Comparison of ENCODE assay signal across 12 mouse cellular contexts in genomic region chr3:41430191-41430590, GRCm38 (mm10).
DNase-seq lines count a peak whose midpoint lies in the region; ATAC-seq and TF ChIP-seq lines count a peak whose summit lies in the region.
"Had no signal": no experiment of that assay in that cellular context is flagged by ENCODE, and none has a peak within 500 bp of the region (broad histone marks: within the 10 kb centered on the region; RNA-seq: fewer than 3 reads in every experiment).

No protein-coding gene starts in this region.

- ATAC-seq in forebrain, embryonic 12.5 days (ENCODE audit: low FRiP score): no peak
- ATAC-seq in lung, postnatal 0 days: peak; percentile 40; the same call in 1 of the 2 replicates
- peak; percentile 39; the same call in 1 of the 2 replicates for ATAC-seq in heart, postnatal 0 days (ENCODE audit: insufficient read depth, low read depth)
- ATAC-seq: forebrain, postnatal 0 days; Patski had no signal

- TF ChIP-seq POLR2A in lung, adult 2 months (IDR thresholded peaks at IDR 0.05; ENCODE audit: borderline replicate concordance, extremely low read depth, low read depth, low read length): no peak

- TF ChIP-seq CTCF in lung, postnatal 0 days (IDR thresholded peaks at IDR 0.05): no peak
- TF ChIP-seq CTCF in lung, adult 2 months (IDR thresholded peaks at IDR 0.05; ENCODE audit: insufficient read depth, low read length): no peak
- no peak for TF ChIP-seq CTCF in heart, postnatal 0 days (IDR thresholded peaks at IDR 0.05; ENCODE audit: low read depth)

- no peaks in the 10 kb centered on the region for H3K9me3 ChIP-seq in forebrain, embryonic 10.5 days
- H3K9me3 ChIP-seq in forebrain, embryonic 12.5 days: no peaks in the 10 kb centered on the region
- no peaks in the 10 kb centered on the region for H3K9me3 ChIP-seq in lung, postnatal 0 days (ENCODE audit: low read length)
- no peaks in the 10 kb centered on the region for H3K9me3 ChIP-seq in heart, postnatal 0 days (replicated peaks; ENCODE audit: control insufficient read depth, low read length)
- H3K9me3 ChIP-seq: liver, embryonic 15.5 days; stomach, embryonic 15.5 days had no signal

- H3K4me3 ChIP-seq in forebrain, embryonic 10.5 days: no peak overlapping the region
- no peak overlapping the region for H3K4me3 ChIP-seq in forebrain, embryonic 12.5 days (replicated peaks)
- no peak overlapping the region for H3K4me3 ChIP-seq in lung, postnatal 0 days (ENCODE audit: low read depth, low read length)
- H3K4me3 ChIP-seq in lung, adult 2 months (replicated peaks; ENCODE audit: extremely low read depth, low read depth, low read length): no peak overlapping the region
- H3K4me3 ChIP-seq in heart, postnatal 0 days (ENCODE audit: low read depth, low read length): no peak overlapping the region
- H3K4me3 ChIP-seq: liver, embryonic 15.5 days; stomach, embryonic 15.5 days had no signal

- no peaks in the 10 kb centered on the region for H3K36me3 ChIP-seq in forebrain, embryonic 10.5 days (replicated peaks)
- H3K36me3 ChIP-seq in forebrain, embryonic 12.5 days (replicated peaks): no peaks in the 10 kb centered on the region
- no peaks in the 10 kb centered on the region for H3K36me3 ChIP-seq in lung, postnatal 0 days (ENCODE audit: insufficient read depth, low read length)
- H3K36me3 ChIP-seq in heart, postnatal 0 days (replicated peaks; ENCODE audit: control insufficient read depth, insufficient read depth, low read length): no peaks in the 10 kb centered on the region
- H3K36me3 ChIP-seq: liver, embryonic 15.5 days; stomach, embryonic 15.5 days had no signal

- DNase-seq in forebrain, embryonic 10.5 days (ENCODE audit: extremely low spot score, low spot score): no peak
- peak; percentile 28 for DNase-seq in lung, postnatal 0 days (ENCODE audit: low spot score)
- DNase-seq in lung, adult 2 months: no peak
- DNase-seq in heart, postnatal 0 days (ENCODE audit: low spot score): no peak
- DNase-seq in skeletal muscle tissue, adult 2 months (ENCODE audit: low read depth, low spot score): peak; percentile 75
- DNase-seq in adrenal gland, postnatal 10 days: no peak
- no peak for DNase-seq in ovary, postnatal 14 days (ENCODE audit: low spot score)
- DNase-seq: forebrain, postnatal 0 days had no signal

- 67% methylated on average over 3 of the region's 3 CpGs for WGBS in forebrain, embryonic 10.5 days
- WGBS in forebrain, embryonic 12.5 days: 64% methylated on average over 3 of the region's 3 CpGs
- 27% methylated on average over 3 of the region's 3 CpGs for WGBS in lung, postnatal 0 days
- WGBS in lung, adult 2 months: 40% methylated on average over 3 of the region's 3 CpGs
- WGBS in heart, postnatal 0 days: 25% methylated on average over 3 of the region's 3 CpGs

- peak overlapping the region; percentile 25; the same call in 1 of the 2 replicates for H3K27ac ChIP-seq in forebrain, embryonic 10.5 days
- no peak overlapping the region for H3K27ac ChIP-seq in forebrain, embryonic 12.5 days
- H3K27ac ChIP-seq in lung, postnatal 0 days (ENCODE audit: low read length): no peak overlapping the region
- no peak overlapping the region for H3K27ac ChIP-seq in heart, postnatal 0 days (ENCODE audit: low read depth)
- H3K27ac ChIP-seq: liver, embryonic 15.5 days; stomach, embryonic 15.5 days had no signal

- no peak overlapping the region for H3K4me2 ChIP-seq in forebrain, embryonic 12.5 days
- H3K4me2 ChIP-seq in lung, postnatal 0 days (replicated peaks; ENCODE audit: low read depth, low read length): no peak overlapping the region
- no peak overlapping the region for H3K4me2 ChIP-seq in heart, postnatal 0 days (ENCODE audit: low read depth, low read length)
- H3K4me2 ChIP-seq: liver, embryonic 15.5 days; stomach, embryonic 15.5 days had no signal

- TF ChIP-seq EP300 in lung, postnatal 0 days (IDR thresholded peaks at IDR 0.05): no peak
- no peak for TF ChIP-seq EP300 in heart, postnatal 0 days (IDR thresholded peaks at IDR 0.05; ENCODE audit: low read depth)

- no peak overlapping the region for H3K9ac ChIP-seq in forebrain, embryonic 12.5 days
- H3K9ac ChIP-seq in lung, postnatal 0 days (replicated peaks; ENCODE audit: low read depth): no peak overlapping the region
- H3K9ac ChIP-seq in heart, postnatal 0 days (replicated peaks; ENCODE audit: low read depth, low read length): no peak overlapping the region
- H3K9ac ChIP-seq: forebrain, postnatal 0 days; liver, embryonic 15.5 days; stomach, embryonic 15.5 days had no signal

- H3K4me1 ChIP-seq in forebrain, embryonic 10.5 days: peaks cover 9% of the 10 kb centered on the region
- no peaks in the 10 kb centered on the region; the same call in 1 of the 2 replicates for H3K4me1 ChIP-seq in forebrain, embryonic 12.5 days
- no peaks in the 10 kb centered on the region for H3K4me1 ChIP-seq in lung, postnatal 0 days (ENCODE audit: insufficient read depth, low read depth, low read length)
- H3K4me1 ChIP-seq in lung, adult 2 months (ENCODE audit: control insufficient read depth, insufficient read depth, low read length): no peaks in the 10 kb centered on the region; the same call in 1 of the 2 replicates
- H3K4me1 ChIP-seq in heart, postnatal 0 days (ENCODE audit: control insufficient read depth, insufficient read depth): peaks cover 16% of the 10 kb centered on the region
- H3K4me1 ChIP-seq: liver, embryonic 15.5 days had no signal

- H3K27me3 ChIP-seq in forebrain, embryonic 10.5 days (ENCODE audit: poor library complexity, severe bottlenecking): no peaks in the 10 kb centered on the region
- H3K27me3 ChIP-seq in forebrain, embryonic 12.5 days: no peaks in the 10 kb centered on the region
- no peaks in the 10 kb centered on the region for H3K27me3 ChIP-seq in lung, postnatal 0 days (replicated peaks; ENCODE audit: insufficient read depth, low read length)
- H3K27me3 ChIP-seq in heart, postnatal 0 days (ENCODE audit: control insufficient read depth, insufficient read depth, low read length): no peaks in the 10 kb centered on the region
- H3K27me3 ChIP-seq: liver, embryonic 15.5 days; Patski; stomach, embryonic 15.5 days had no signal

Comparison
In these comparisons a context has a peak if more than half of its experiments do, and no peak if none do; other contexts are left out.
1. DNase-seq: peak in lung, postnatal 0 days (single experiment) and skeletal muscle tissue, adult 2 months (single experiment); none in forebrain, embryonic 10.5 days (single experiment), lung, adult 2 months (single experiment), heart, postnatal 0 days (single experiment), adrenal gland, postnatal 10 days (single experiment) and ovary, postnatal 14 days (single experiment).